In the genomic region with DNA sequence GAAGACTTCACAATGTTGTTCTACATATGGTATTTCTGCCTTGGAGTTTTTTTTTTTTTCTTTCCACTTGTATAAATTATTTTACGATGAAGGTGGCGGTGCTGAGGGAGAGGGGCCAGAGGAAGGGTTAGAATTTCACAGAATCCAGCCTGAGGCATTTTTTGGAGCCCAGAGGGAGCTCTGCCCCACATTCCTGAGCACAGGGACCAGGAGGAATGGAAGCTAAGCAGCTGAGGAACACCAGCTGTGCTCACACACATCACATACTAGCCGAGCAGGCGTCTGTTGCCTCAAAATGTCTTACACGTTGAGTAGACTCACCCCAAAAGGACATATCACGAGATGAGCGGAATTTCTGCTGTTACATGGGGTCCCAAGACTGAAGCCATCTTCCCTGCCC, we compare ENCODE assay signal across 12 mouse cellular contexts.
DNase-seq lines count a peak whose midpoint lies in the region; ATAC-seq and TF ChIP-seq lines count a peak whose summit lies in the region.
"Had no signal": no experiment of that assay in that cellular context is flagged by ENCODE, and none has a peak within 500 bp of the region (broad histone marks: within the 10 kb centered on the region; RNA-seq: fewer than 3 reads in every experiment).

No protein-coding gene starts in this region.

- H3K9me3 ChIP-seq in lung, embryonic 14.5 days (ENCODE audit: low read depth, low read length): no peaks in the 10 kb centered on the region
- H3K9me3 ChIP-seq in intestine, embryonic 15.5 days: no peaks in the 10 kb centered on the region
- H3K9me3 ChIP-seq in neural tube, embryonic 15.5 days (replicated peaks): no peaks in the 10 kb centered on the region
- H3K9me3 ChIP-seq: liver, embryonic 12.5 days had no signal

- peak; percentile 54 for DNase-seq in embryo, embryonic 11 days
- DNase-seq in embryo, embryonic 10.5 days (ENCODE audit: low spot score): no peak
- peak; percentile 67 for DNase-seq in lung, embryonic 14.5 days
- no peak for DNase-seq in lung, postnatal 14 days
- DNase-seq in T-cell, adult 2 months (ENCODE audit: low spot score): no peak
- DNase-seq in thymus, postnatal 0 days (ENCODE audit: low spot score): no peak
- DNase-seq: cerebellum, adult 18-20 months; heart, adult 18-20 months had no signal

- 0 out of 2 replicates have a peak, but pooled peaks cover 2% of the 10 kb centered on the region for H3K4me1 ChIP-seq in lung, embryonic 14.5 days (ENCODE audit: insufficient read depth)
- H3K4me1 ChIP-seq in intestine, embryonic 15.5 days (replicated peaks): peaks cover 24% of the 10 kb centered on the region
- peaks cover 29% of the 10 kb centered on the region for H3K4me1 ChIP-seq in neural tube, embryonic 15.5 days
- H3K4me1 ChIP-seq: liver, embryonic 12.5 days had no signal

- H3K36me3 ChIP-seq in lung, embryonic 14.5 days (ENCODE audit: insufficient read depth): no peaks in the 10 kb centered on the region
- H3K36me3 ChIP-seq in intestine, embryonic 15.5 days: no peaks in the 10 kb centered on the region
- no peaks in the 10 kb centered on the region for H3K36me3 ChIP-seq in neural tube, embryonic 15.5 days
- H3K36me3 ChIP-seq: liver, embryonic 12.5 days had no signal

- peak overlapping the region; percentile 42; the same call in 1 of the 2 replicates for H3K27ac ChIP-seq in lung, embryonic 14.5 days (ENCODE audit: low read depth)
- peak overlapping the region; percentile 71 for H3K27ac ChIP-seq in intestine, embryonic 15.5 days
- peak overlapping the region; percentile 18; the same call in 1 of the 2 replicates for H3K27ac ChIP-seq in neural tube, embryonic 15.5 days (replicated peaks)
- H3K27ac ChIP-seq: liver, embryonic 12.5 days had no signal

- peak; percentile 22; the same call in 1 of the 2 replicates for TF ChIP-seq CTCF in lung, embryonic 14.5 days (IDR thresholded peaks at IDR 0.05; ENCODE audit: low read depth)

- H3K27me3 ChIP-seq in lung, embryonic 14.5 days (ENCODE audit: insufficient read depth, low read length): no peaks in the 10 kb centered on the region
- no peaks in the 10 kb centered on the region for H3K27me3 ChIP-seq in intestine, embryonic 15.5 days (replicated peaks)
- H3K27me3 ChIP-seq in neural tube, embryonic 15.5 days (replicated peaks): no peaks in the 10 kb centered on the region
- H3K27me3 ChIP-seq: liver, embryonic 12.5 days had no signal

- no peak overlapping the region for H3K4me3 ChIP-seq in lung, embryonic 14.5 days (ENCODE audit: low read depth, low read length)
- no peak overlapping the region for H3K4me3 ChIP-seq in intestine, embryonic 15.5 days (replicated peaks)
- no peak overlapping the region for H3K4me3 ChIP-seq in neural tube, embryonic 15.5 days (replicated peaks)
- H3K4me3 ChIP-seq: liver, embryonic 12.5 days had no signal

- no peak overlapping the region for H3K4me2 ChIP-seq in lung, embryonic 14.5 days
- no peak overlapping the region for H3K4me2 ChIP-seq in intestine, embryonic 15.5 days (replicated peaks)
- H3K4me2 ChIP-seq in neural tube, embryonic 15.5 days: no peak overlapping the region
- H3K4me2 ChIP-seq: liver, embryonic 12.5 days had no signal

- ATAC-seq in lung, embryonic 14.5 days (ENCODE audit: insufficient read depth): peak; percentile 78
- 0 out of 2 replicates have a peak, but pooled peaks have one; percentile 25 for ATAC-seq in intestine, embryonic 15.5 days
- no peak for ATAC-seq in neural tube, embryonic 15.5 days (ENCODE audit: low FRiP score)
- ATAC-seq: activated CD4-positive, CD25-positive, alpha-beta regulatory T cell, adult 4 months; liver, embryonic 12.5 days had no signal

- 31% methylated on average over 7 of the region's 7 CpGs for WGBS in lung, embryonic 14.5 days
- 36% methylated on average over 7 of the region's 7 CpGs for WGBS in intestine, embryonic 15.5 days
- WGBS in neural tube, embryonic 15.5 days: 53% methylated on average over 7 of the region's 7 CpGs

- no peak overlapping the region for H3K9ac ChIP-seq in lung, embryonic 14.5 days
- no peak overlapping the region for H3K9ac ChIP-seq in intestine, embryonic 15.5 days
- H3K9ac ChIP-seq in neural tube, embryonic 15.5 days (replicated peaks): no peak overlapping the region
- H3K9ac ChIP-seq: liver, embryonic 12.5 days had no signal

Comparison
In these comparisons a context has a peak if more than half of its experiments do, and no peak if none do; other contexts are left out.
1. DNase-seq: peak in embryo, embryonic 11 days (single experiment) and lung, embryonic 14.5 days (single experiment); none in embryo, embryonic 10.5 days (single experiment), lung, postnatal 14 days (single experiment), T-cell, adult 2 months (single experiment) and thymus, postnatal 0 days (single experiment).
2. H3K27ac ChIP-seq: peak in every context shown above with its lines; median percentile 71 in intestine, embryonic 15.5 days; 42 in lung, embryonic 14.5 days; 18 in neural tube, embryonic 15.5 days.